Mouse (Mus musculus) spleen, adult 2 months (tissue): ENCODE data around the gene Bzw2. TPM values are rescaled to one million over a fixed set of nuclear protein-coding genes. Genes with fewer than 3 reads are reported as not detected.

Source experiments
- DNase-seq, 2 experiments: peaks; one replicate each; pipeline versions ENCODE4 v3.0.0 to v3.0.0-alpha.2; 2012 to 2021; ENCODE audit warnings: low spot score in 2 of 2, low read depth in 1 of 2
- H3K27ac ChIP-seq: fragments of 200-500 bp; 2 replicates; pipeline ENCODE4 v1.5.1; 2012; ENCODE audit warnings: low read length, inconsistent platforms; ENCODE audit not compliant: insufficient read depth
- H3K27me3 ChIP-seq: fragments of 200-500 bp; 2 replicates; pipeline ENCODE4 v1.6.1; 2012; ENCODE audit warnings: mild to moderate bottlenecking, moderate library complexity, low read length, inconsistent platforms; ENCODE audit not compliant: control insufficient read depth, insufficient read depth
- H3K36me3 ChIP-seq: fragments of 200-500 bp; 2 replicates; pipeline ENCODE4 v1.6.1; 2012; ENCODE audit warnings: mild to moderate bottlenecking, low read length, inconsistent platforms; ENCODE audit not compliant: control insufficient read depth, insufficient read depth
- H3K4me1 ChIP-seq: fragments of 200-500 bp; 2 replicates; pipeline ENCODE4 v1.6.1; 2011; ENCODE audit warnings: inconsistent platforms; ENCODE audit not compliant: control insufficient read depth, insufficient read depth, insufficient read length
- H3K4me3 ChIP-seq: fragments of 200-500 bp; 2 replicates; pipeline ENCODE4 v1.5.1; 2011; ENCODE audit warnings: mild to moderate bottlenecking, inconsistent platforms; ENCODE audit not compliant: insufficient read depth, insufficient read length; ENCODE audit errors: extremely low read depth
- CTCF ChIP-seq: fragments of 200-500 bp; IDR thresholded peaks from 2 replicates; pipeline ENCODE4 v1.5.1; 2011; ENCODE audit warnings: mild to moderate bottlenecking, inconsistent platforms; ENCODE audit not compliant: insufficient read depth, insufficient read length, insufficient replicate concordance; ENCODE audit errors: extremely low read depth
- POLR2A ChIP-seq: fragments of 200-500 bp; IDR thresholded peaks from 2 replicates; pipeline ENCODE4 v1.6.1; 2011; ENCODE audit warnings: low read depth, low read length, inconsistent platforms
- WGBS: fragments of 180-500 bp; shearing (Covaris S2); methylation state at CpG from one replicate; pipeline ENCODE4 v1.1.7; 2018; 5-methylcytosine and 5-hydroxymethylcytosine counted together
- polyA plus RNA-seq: library from polyadenylated mRNA; depleted of rRNA; stranded (reverse); fragments of >200 nt; gene quantifications from 2 replicates; pipeline ENCODE4 v1.2.3, GENCODE M21; 2012

Gene Bzw2
- polyA plus RNA-seq, 1 experiment = 12.1 TPM

DNA sequence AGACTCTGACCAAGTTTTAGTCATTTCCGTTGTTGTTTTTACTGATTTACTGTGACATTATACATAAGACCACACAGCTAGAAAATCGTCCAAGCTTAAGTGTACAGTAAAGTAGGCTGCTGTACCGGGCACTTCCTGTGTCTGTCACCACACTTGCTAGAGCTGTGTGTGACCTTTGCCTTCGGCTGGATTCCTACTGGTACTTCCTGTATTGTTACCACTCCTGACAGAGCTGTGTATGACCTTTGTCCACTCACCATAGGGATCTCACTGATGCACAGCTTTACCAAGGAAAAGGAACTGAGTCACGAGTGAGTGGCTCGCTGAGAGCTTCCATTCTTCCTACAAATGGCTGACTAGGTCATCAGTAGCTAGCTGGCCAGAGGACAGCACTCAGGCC, 29.2 kb upstream of the Bzw2 start:
- H3K4me3 ChIP-seq = no peak overlapping the region
- no peak for DNase-seq
- peaks cover 32% of the 10 kb centered on the region for H3K36me3 ChIP-seq
- H3K27ac ChIP-seq = no peak overlapping the region
- H3K4me1 ChIP-seq = peaks cover 2% of the 10 kb centered on the region; the same call in 1 of the 2 replicates
- WGBS = 72% methylated on average over 6 of the region's 6 CpGs
- no peaks in the 10 kb centered on the region for H3K27me3 ChIP-seq
- TF ChIP-seq POLR2A (no peak), CTCF (no peak)

DNA sequence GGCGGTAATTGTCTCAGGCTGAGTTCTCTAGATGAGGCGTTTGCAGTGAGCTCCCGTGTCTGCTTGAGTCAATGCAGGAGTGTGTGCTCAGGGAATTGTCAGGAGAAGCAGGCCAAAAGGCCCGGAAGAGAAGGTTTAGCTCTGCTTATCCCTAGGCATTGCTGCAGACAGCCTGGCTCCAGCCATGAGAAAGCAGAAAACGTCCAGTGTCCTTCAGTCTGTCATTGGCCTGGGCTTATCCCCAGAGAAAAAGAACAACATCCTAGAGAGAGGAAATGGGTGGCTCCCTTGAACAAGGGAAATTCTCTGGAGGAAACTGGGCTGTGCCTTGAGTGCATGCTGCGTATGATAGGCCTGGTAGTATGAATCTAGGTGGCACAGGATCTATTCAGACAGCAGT, 24.7 kb upstream of the Bzw2 start:
- WGBS = 85% methylated on average over 6 of the region's 6 CpGs
- Histone ChIP-seq H3K36me3 (peaks cover 24% of the 10 kb centered on the region), H3K27ac (no peak overlapping the region), H3K4me3 (no peak overlapping the region), H3K4me1 (no peaks in the 10 kb centered on the region), H3K27me3 (no peaks in the 10 kb centered on the region)
- TF ChIP-seq CTCF (no peak), POLR2A (no peak)
- DNase-seq = no peak

GRCm38 (mm10) chr12:36177227-36177626, 19.3 kb upstream of the Bzw2 start:
- 92% methylated on average over 5 of the region's 5 CpGs for WGBS
- no peaks in the 10 kb centered on the region for H3K27me3 ChIP-seq
- DNase-seq = no peak
- H3K36me3 ChIP-seq = peaks cover 21% of the 10 kb centered on the region
- TF ChIP-seq POLR2A (no peak), CTCF (no peak)
- no peak overlapping the region for H3K27ac ChIP-seq
- no peaks in the 10 kb centered on the region for H3K4me1 ChIP-seq
- H3K4me3 ChIP-seq = no peak overlapping the region

- no peak for DNase-seq
- TF ChIP-seq POLR2A = no peak
- no peak for TF ChIP-seq CTCF
- H3K4me1 ChIP-seq = peaks cover 3% of the 10 kb centered on the region; the same call in 1 of the 2 replicates
- peaks cover 7% of the 10 kb centered on the region for H3K36me3 ChIP-seq
- WGBS = 100% methylated on average over 1 of the region's 1 CpGs
- no peak overlapping the region for H3K27ac ChIP-seq
- H3K4me3 ChIP-seq = no peak overlapping the region
- no peaks in the 10 kb centered on the region for H3K27me3 ChIP-seq
Observed at GRCm38 (mm10) chr12:36165299-36165698, 7.4 kb upstream of the Bzw2 start.

DNA sequence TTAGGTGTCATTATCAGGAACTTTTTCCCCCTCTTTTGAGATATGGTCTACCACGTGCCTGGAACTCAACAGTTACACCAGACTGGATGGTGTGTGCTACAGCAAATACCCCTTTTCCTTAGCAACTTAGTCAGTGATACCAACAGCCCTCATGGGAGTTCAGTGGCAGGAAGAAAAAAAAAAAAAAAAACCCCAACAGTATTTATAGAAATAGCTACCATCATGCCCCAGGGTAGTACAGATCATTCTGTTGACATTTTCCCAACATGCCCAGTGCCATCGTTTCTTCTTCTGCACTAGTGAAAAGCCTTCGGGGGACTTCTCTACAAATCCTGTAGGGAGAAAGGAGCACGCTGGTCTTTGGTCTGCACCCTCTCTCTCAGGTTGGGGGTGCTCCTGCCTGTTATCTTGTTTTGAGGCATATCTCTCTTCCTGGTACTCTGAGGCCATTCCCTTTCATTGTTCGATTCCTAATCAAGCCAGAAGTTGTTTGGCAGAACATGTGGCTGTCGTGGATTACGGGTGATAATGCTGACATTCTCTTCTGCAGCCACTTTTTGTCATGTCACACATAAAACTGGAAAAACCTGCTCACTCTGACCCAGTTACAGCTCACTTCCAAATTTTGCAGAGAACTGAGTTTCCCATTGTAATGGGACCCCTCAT, 6.4 kb upstream of the Bzw2 start:
- Histone ChIP-seq H3K27me3 (no peaks in the 10 kb centered on the region), H3K36me3 (peaks cover 6% of the 10 kb centered on the region), H3K4me3 (no peak overlapping the region), H3K27ac (no peak overlapping the region), H3K4me1 (peaks cover 3% of the 10 kb centered on the region; the same call in 1 of the 2 replicates)
- TF ChIP-seq CTCF (no peak), POLR2A (no peak)
- 67% methylated on average over 7 of the region's 7 CpGs for WGBS
- DNase-seq = no peak

DNA sequence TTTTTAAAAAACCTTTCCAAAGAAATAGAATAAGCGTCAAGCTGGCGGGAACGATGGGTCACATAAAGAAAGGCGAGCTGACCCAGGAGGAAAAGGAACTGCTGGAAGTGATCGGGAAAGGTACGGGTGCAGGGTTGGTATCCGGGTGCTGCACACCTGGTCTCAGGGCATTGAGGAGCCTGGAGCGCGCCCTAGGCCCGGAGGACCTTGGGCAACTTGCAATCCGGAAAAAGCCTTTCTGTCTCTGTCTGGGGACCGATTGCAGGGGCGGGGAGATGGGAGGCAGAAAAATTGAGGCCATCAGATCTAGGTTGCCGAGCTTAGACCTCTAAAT, 609 bp downstream of the Bzw2 start:
- H3K4me1 ChIP-seq = peaks cover 11% of the 10 kb centered on the region; the same call in 1 of the 2 replicates
- TF ChIP-seq CTCF (no peak), POLR2A (no peak)
- no peaks in the 10 kb centered on the region for H3K36me3 ChIP-seq
- peak; percentile 29 to 41 for DNase-seq
- no peaks in the 10 kb centered on the region for H3K27me3 ChIP-seq
- H3K4me3 ChIP-seq = peak overlapping the region; percentile 66
- H3K27ac ChIP-seq = peak overlapping the region; percentile 79
- WGBS = under 1% methylated on average over 14 of the region's 14 CpGs

DNA sequence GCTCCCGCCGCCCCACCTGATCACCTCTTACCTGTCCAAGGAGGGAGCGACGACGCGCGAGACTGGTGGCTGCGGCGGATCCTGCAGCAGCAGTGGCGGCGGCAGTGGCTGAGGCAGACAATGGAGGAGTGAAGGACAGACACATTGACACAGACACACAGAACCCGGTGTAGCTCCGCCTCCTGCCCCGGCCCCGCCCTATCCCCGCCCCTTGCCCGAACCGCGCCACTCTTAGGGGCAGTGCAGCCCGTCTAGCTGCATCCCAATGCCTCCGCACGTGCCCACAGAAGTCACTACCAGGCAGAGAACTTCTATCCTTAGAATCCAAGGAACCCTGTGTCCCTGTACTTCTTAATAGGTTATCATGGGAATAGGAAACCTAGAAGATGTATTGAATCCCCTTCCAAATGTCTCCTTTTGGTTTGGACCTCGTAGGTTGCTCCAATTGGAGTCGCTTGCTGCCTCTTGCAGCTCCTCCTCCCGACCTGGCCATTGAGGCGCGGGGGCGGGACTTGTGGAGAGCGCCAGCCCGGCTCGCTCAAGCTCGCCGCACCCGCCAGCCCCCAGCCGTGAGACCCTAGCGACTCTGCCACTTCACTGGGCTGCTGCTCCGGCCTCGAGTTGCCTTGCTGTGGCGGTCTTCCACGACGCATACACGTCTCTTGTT, 1.1 kb downstream of the Bzw2 start, which contains the start of gene Ankmy2:
Ankmy2 (plus strand) TSS at position 478 of the 667 bp plus-strand sequence.
- Histone ChIP-seq H3K27me3 (no peaks in the 10 kb centered on the region), H3K4me1 (peaks cover 11% of the 10 kb centered on the region; the same call in 1 of the 2 replicates), H3K36me3 (no peaks in the 10 kb centered on the region), H3K4me3 (peak within 1 kb of the TSS; percentile 81), H3K27ac (peak within 1 kb of the TSS; percentile 84)
- TF ChIP-seq CTCF (no peak), POLR2A (peak; percentile 90)
- under 1% methylated on average over 42 of the region's 42 CpGs for WGBS
- peak; percentile 85 to 89 for DNase-seq
